Mouse (Mus musculus) MEL (cell line): ENCODE results near the gene Fez2. TPM values are rescaled to one million over a fixed set of nuclear protein-coding genes. Genes with fewer than 3 reads are reported as not detected.

Experiments
- DNase-seq: peaks from one replicate; pipeline ENCODE4 v3.0.0; 2011; ENCODE audit warnings: low read depth, low spot score
- H3K27ac ChIP-seq: 2 replicates; pipeline ENCODE4 v1.5.1; 2012; ENCODE audit warnings: low read depth, mild to moderate bottlenecking, control low read depth, low read length, moderate library complexity; ENCODE audit not compliant: control insufficient read depth
- H3K27me3 ChIP-seq, 2 experiments: fragments of 150-350 bp in 1 of 2; sonication (generic) in 1 of 2; 2 replicates each; pipeline ENCODE4 v1.6.1; 2012; ENCODE audit warnings: low read length in 2 of 2, mild to moderate bottlenecking in 2 of 2, improper control_type of control experiment in 1 of 2, moderate library complexity in 1 of 2; ENCODE audit not compliant: insufficient read depth in 2 of 2, control insufficient read depth in 1 of 2
- H3K36me3 ChIP-seq, 2 experiments: 2 replicates each; pipeline ENCODE4 v1.6.1; 2012 to 2014; ENCODE audit warnings: low read length in 2 of 2, improper control_type of control experiment in 1 of 2, inconsistent platforms in 1 of 2, mild to moderate bottlenecking in 1 of 2; ENCODE audit not compliant: insufficient read depth in 2 of 2, control insufficient read depth in 1 of 2
- H3K4me1 ChIP-seq, 2 experiments: fragments of 150-350 bp in 1 of 2; sonication (generic) in 1 of 2; 2 replicates each; pipeline ENCODE4 v1.6.1; 2012; ENCODE audit warnings: low read length in 2 of 2, improper control_type of control experiment in 1 of 2, mild to moderate bottlenecking in 1 of 2; ENCODE audit not compliant: insufficient read depth in 2 of 2, control insufficient read depth in 1 of 2
- H3K4me3 ChIP-seq, 2 experiments: fragments of 150-350 bp in 1 of 2; sonication (generic) in 1 of 2; 2 replicates each; pipeline ENCODE4 v1.5.1; 2012; ENCODE audit warnings: low read depth in 2 of 2, low read length in 2 of 2, mild to moderate bottlenecking in 2 of 2, moderate library complexity in 2 of 2, control low read depth in 1 of 2, improper control_type of control experiment in 1 of 2; ENCODE audit not compliant: control insufficient read depth in 1 of 2, insufficient read depth in 1 of 2
- H3K79me2 ChIP-seq: 2 replicates; pipeline ENCODE4 v1.6.1; 2012; ENCODE audit warnings: mild to moderate bottlenecking, low read length, moderate library complexity; ENCODE audit not compliant: control insufficient read depth, poor library complexity, insufficient read depth
- H3K9ac ChIP-seq: 2 replicates; pipeline ENCODE4 v1.6.1; 2012; ENCODE audit warnings: low read depth, mild to moderate bottlenecking, control low read depth, low read length, moderate library complexity; ENCODE audit not compliant: control insufficient read depth, poor library complexity, severe bottlenecking
- H3K9me3 ChIP-seq: fragments of 150-350 bp; sonication (generic); replicated peaks from 2 replicates; pipeline ENCODE4 v1.6.1; 2012; ENCODE audit warnings: mild to moderate bottlenecking, low read length, improper control_type of control experiment, moderate library complexity; ENCODE audit not compliant: insufficient read depth
- BHLHE40 ChIP-seq: IDR thresholded peaks from 2 replicates; pipeline ENCODE4 v1.6.1; 2012; ENCODE audit warnings: low read depth, mild to moderate bottlenecking, inconsistent platforms, low read length, improper control_type of control experiment, borderline replicate concordance
- CHD2 ChIP-seq: IDR thresholded peaks from 2 replicates; pipeline ENCODE4 v1.6.1; 2011; ENCODE audit warnings: low read length, improper control_type of control experiment
- E2F4 ChIP-seq: IDR thresholded peaks from 2 replicates; pipeline ENCODE4 v1.6.1; 2011; ENCODE audit warnings: low read depth, low read length, improper control_type of control experiment, borderline replicate concordance
- EP300 ChIP-seq, 2 experiments: IDR thresholded peaks; 2 replicates each; pipeline ENCODE4 v1.6.1; 2011; ENCODE audit warnings: improper control_type of control experiment in 2 of 2, low read length in 2 of 2, low read depth in 1 of 2, mild to moderate bottlenecking in 1 of 2
- JUND ChIP-seq: IDR thresholded peaks from 2 replicates; pipeline ENCODE4 v1.6.1; 2011; ENCODE audit warnings: low read depth, mild to moderate bottlenecking, improper control_type of control experiment, low read length
- KAT2A ChIP-seq: conservative IDR thresholded peaks from 2 replicates; pipeline ENCODE4 v1.6.1; 2012; ENCODE audit warnings: low read depth, low read length, improper control_type of control experiment, inconsistent platforms
- MAFK ChIP-seq: IDR thresholded peaks from 2 replicates; pipeline ENCODE4 v1.6.1; 2011; ENCODE audit warnings: low read depth, mild to moderate bottlenecking, low read length, improper control_type of control experiment, borderline replicate concordance
- MEF2A ChIP-seq: IDR thresholded peaks from 2 replicates; pipeline ENCODE4 v1.6.1; 2014; ENCODE audit warnings: low read depth, mild to moderate bottlenecking, inconsistent platforms, low read length, improper control_type of control experiment; ENCODE audit not compliant: poor library complexity, insufficient replicate concordance, severe bottlenecking; ENCODE audit errors: extremely low read depth
- NRF1 ChIP-seq: IDR thresholded peaks from 2 replicates; pipeline ENCODE4 v1.6.1; 2014; ENCODE audit warnings: low read depth, mild to moderate bottlenecking, inconsistent platforms, low read length, improper control_type of control experiment, moderate library complexity; ENCODE audit not compliant: poor library complexity, insufficient read depth, severe bottlenecking
- POLR2AphosphoS2 ChIP-seq: IDR thresholded peaks from 2 replicates; pipeline ENCODE4 v1.6.1; 2011; ENCODE audit warnings: low read length, improper control_type of control experiment
- POLR2AphosphoS5 ChIP-seq: IDR thresholded peaks from 2 replicates; pipeline ENCODE4 v1.6.1; 2012; ENCODE audit warnings: low read depth, borderline replicate concordance, mild to moderate bottlenecking, inconsistent platforms, low read length, moderate library complexity, mixed read lengths
- TAL1 ChIP-seq: IDR thresholded peaks from 2 replicates; pipeline ENCODE4 v1.6.1; 2012; ENCODE audit warnings: mild to moderate bottlenecking, inconsistent platforms, low read length, moderate library complexity, mixed read lengths
- USF1 ChIP-seq: IDR thresholded peaks from 2 replicates; pipeline ENCODE4 v1.6.1; 2014; ENCODE audit warnings: low read depth, mild to moderate bottlenecking, inconsistent platforms, low read length, improper control_type of control experiment, moderate library complexity
- ZKSCAN1 ChIP-seq: IDR thresholded peaks from 2 replicates; pipeline ENCODE4 v1.6.1; 2012; ENCODE audit warnings: low read depth, mild to moderate bottlenecking, inconsistent platforms, low read length, improper control_type of control experiment, moderate library complexity
- ZMIZ1 ChIP-seq: IDR thresholded peaks from 2 replicates; pipeline ENCODE4 v1.6.1; 2012; ENCODE audit warnings: low read depth, mild to moderate bottlenecking, inconsistent platforms, low read length, improper control_type of control experiment, moderate library complexity
- polyA plus RNA-seq, 2 experiments: library from polyadenylated mRNA; stranded (reverse) in 1 of 2; unstranded in 1 of 2; fragments of >175 nt in 1 of 2; fragments of >200 nt in 1 of 2; gene quantifications; 2 replicates each; pipeline versions ENCODE4 v1.2.1 to v1.2.4; 2012; ENCODE audit warnings: low replicate concordance in 2 of 2, low read depth in 1 of 2; ENCODE audit not compliant: insufficient read length in 2 of 2, insufficient read depth in 1 of 2, missing spikeins in 1 of 2
- total RNA-seq: library from RNA; depleted of rRNA; stranded (reverse); fragments of 300-350 nt; gene quantifications from 2 replicates; pipeline ENCODE4 v1.2.3, GENCODE M21; 2012

The Fez2 gene
- total and polyA plus RNA-seq, 3 experiments = 11.7 to 17.4 TPM; not detected in 1

GRCm38 (mm10) chr17:78453529-78453928 lies 35.6 kb upstream of the Fez2 start:
- Histone ChIP-seq H3K4me1 (0 out of 4 replicates have a peak, but pooled peaks cover 0 to 5% of the 10 kb centered on the region in 2 experiments), H3K9me3 (no peaks in the 10 kb centered on the region), H3K27ac (no peak overlapping the region)
- TF ChIP-seq KAT2A (no peak), BHLHE40 (no peak)
- TF ChIP-seq, all 39 proteins: peak for 0
- no peak overlapping the region for H3K9ac ChIP-seq
- no peaks in the 10 kb centered on the region for H3K79me2 ChIP-seq
- H3K36me3 ChIP-seq = no peaks in the 10 kb centered on the region
- H3K27me3 ChIP-seq = peaks cover 0 to 3% of the 10 kb centered on the region in 2 experiments; a peak in 2 of 4 replicates
- no peak overlapping the region for H3K4me3 ChIP-seq
- no peak for DNase-seq

- H3K9me3 ChIP-seq = no peaks in the 10 kb centered on the region
- peaks cover 0 to 4% of the 10 kb centered on the region in 2 experiments; a peak in 3 of 4 replicates for H3K27me3 ChIP-seq
- no peaks in the 10 kb centered on the region for H3K79me2 ChIP-seq
- H3K4me1 ChIP-seq = 0 out of 4 replicates have a peak, but pooled peaks cover 0 to 5% of the 10 kb centered on the region in 2 experiments
- DNase-seq = no peak
- no peak for TF ChIP-seq JUND
- no peak for TF ChIP-seq EP300 (IDR thresholded peaks at IDR 0.05; ENCODE audit: low read depth in 1 of 2, low read length in 2 of 2)
- no peak for TF ChIP-seq POLR2AphosphoS5
- no peak for TF ChIP-seq ZKSCAN1
- TF ChIP-seq USF1 = no peak
- TF ChIP-seq CHD2 = no peak
- no peak for TF ChIP-seq POLR2AphosphoS2
- TF ChIP-seq, all 39 proteins: peak for 0
- Histone ChIP-seq H3K4me3 (no peak overlapping the region), H3K36me3 (no peaks in the 10 kb centered on the region), H3K27ac (no peak overlapping the region), H3K9ac (no peak overlapping the region)
Observed at GRCm38 (mm10) chr17:78451886-78452285, 33.9 kb upstream of the Fez2 start.

DNA sequence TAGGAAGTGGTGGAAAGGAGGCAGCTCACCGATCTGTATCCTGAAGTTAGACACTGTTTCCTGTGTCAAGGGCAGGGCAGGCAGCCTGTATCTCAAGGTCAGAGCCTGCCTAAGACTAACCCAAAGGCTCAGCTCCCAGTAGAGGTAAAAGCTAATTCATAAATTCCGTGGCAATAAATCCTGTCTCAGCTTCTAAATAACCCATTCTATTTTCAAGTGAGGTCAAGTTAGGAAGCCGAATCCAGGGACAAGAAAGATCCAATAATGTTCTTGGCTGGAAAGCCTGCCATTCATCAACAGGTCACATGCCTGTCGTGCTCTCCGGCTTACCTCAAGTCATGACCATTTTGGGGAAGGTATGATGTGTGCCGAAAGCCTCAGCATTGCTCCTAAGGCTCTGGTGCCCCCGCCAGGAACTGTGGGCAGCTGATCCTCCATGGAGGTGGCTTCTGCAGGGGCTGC lies 33.4 kb upstream of the Fez2 start:
- 0 out of 4 replicates have a peak, but pooled peaks cover 0 to 5% of the 10 kb centered on the region in 2 experiments for H3K4me1 ChIP-seq
- no peak overlapping the region for H3K9ac ChIP-seq
- no peak overlapping the region for H3K4me3 ChIP-seq
- no peaks in the 10 kb centered on the region for H3K36me3 ChIP-seq
- no peaks in the 10 kb centered on the region for H3K9me3 ChIP-seq
- no peak overlapping the region for H3K27ac ChIP-seq
- peaks cover 0 to 4% of the 10 kb centered on the region in 2 experiments; a peak in 2 of 4 replicates for H3K27me3 ChIP-seq
- no peaks in the 10 kb centered on the region for H3K79me2 ChIP-seq
- TF ChIP-seq MAFK (no peak), KAT2A (no peak), E2F4 (no peak), ZMIZ1 (no peak), EP300 (IDR thresholded peaks at IDR 0.05; ENCODE audit: low read depth in 1 of 2, low read length in 2 of 2) (no peak), MEF2A (no peak), NRF1 (no peak), TAL1 (no peak)
- DNase-seq = no peak
